Mouse (Mus musculus) thymus, postnatal 14 days (tissue): ENCODE data around the gene Kif19a.

Experiments used
- DNase-seq: peaks from one replicate; pipeline ENCODE4 v3.0.0; 2021

The Kif19a gene

GRCm38 (mm10) chr11:114786326-114786725 lies 21.1 kb downstream of the Kif19a start:
- no peak for DNase-seq

GRCm38 (mm10) chr11:114787611-114788010 lies 22.4 kb downstream of the Kif19a start:
- DNase-seq, result no peak

GRCm38 (mm10) chr11:114789061-114789714 lies 24.0 kb downstream of the Kif19a start:
- peak; percentile 78 for DNase-seq

GRCm38 (mm10) chr11:114789716-114790115 lies 24.5 kb downstream of the Kif19a start:
- DNase-seq, result no peak

GRCm38 (mm10) chr11:114790171-114790570 lies 25.0 kb downstream of the Kif19a start:
- DNase-seq, result no peak

GRCm38 (mm10) chr11:114790841-114791240 lies 25.7 kb downstream of the Kif19a start:
- no peak for DNase-seq

GRCm38 (mm10) chr11:114791351-114791889 lies 26.2 kb downstream of the Kif19a start:
- no peak for DNase-seq

GRCm38 (mm10) chr11:114791891-114792411 lies 26.8 kb downstream of the Kif19a start:
- DNase-seq, result no peak

GRCm38 (mm10) chr11:114792931-114793494 lies 27.8 kb downstream of the Kif19a start:
- no peak for DNase-seq

GRCm38 (mm10) chr11:114793868-114794545 lies 28.8 kb downstream of the Kif19a start:
- no peak for DNase-seq

GRCm38 (mm10) chr11:114794691-114795090 lies 29.5 kb downstream of the Kif19a start:
- DNase-seq, result no peak

GRCm38 (mm10) chr11:114795231-114795746 lies 30.1 kb downstream of the Kif19a start:
- DNase-seq, result peak; percentile 44

GRCm38 (mm10) chr11:114795848-114796322 lies 30.7 kb downstream of the Kif19a start, which contains the start of gene Btbd17:
TSS of gene Btbd17 (minus strand) at chr11:114795945.
- DNase-seq, result no peak

GRCm38 (mm10) chr11:114797176-114797575 lies 32.0 kb downstream of the Kif19a start:
- no peak for DNase-seq

GRCm38 (mm10) chr11:114797981-114798380 lies 32.8 kb downstream of the Kif19a start:
- DNase-seq, result no peak

- no peak for DNase-seq
Measured at GRCm38 (mm10) chr11:114798624-114799023, 33.4 kb downstream of the Kif19a start, which contains the start of gene Gpr142. TSS of gene Gpr142 (plus strand) at chr11:114798924.

GRCm38 (mm10) chr11:114801906-114802305 lies 36.7 kb downstream of the Kif19a start:
- no peak for DNase-seq

GRCm38 (mm10) chr11:114802540-114803267 lies 37.5 kb downstream of the Kif19a start:
- no peak for DNase-seq

- no peak for DNase-seq
Measured at GRCm38 (mm10) chr11:114803990-114804389, 38.8 kb downstream of the Kif19a start.

- DNase-seq, result no peak
Measured at GRCm38 (mm10) chr11:114807025-114807424, 41.8 kb downstream of the Kif19a start.

GRCm38 (mm10) chr11:114807686-114808427 lies 42.7 kb downstream of the Kif19a start:
- DNase-seq, result no peak

GRCm38 (mm10) chr11:114809371-114809770 lies 44.2 kb downstream of the Kif19a start:
- no peak for DNase-seq
